Mouse (Mus musculus) granulocyte monocyte progenitor cell, adult 5-6 weeks (primary cell): ENCODE results near the gene Qpctl. TPM values are rescaled to one million over a fixed set of nuclear protein-coding genes. Genes with fewer than 3 reads are reported as not detected.
"Not testable (repeated sequence)": the region's sequence is repeated elsewhere in the genome, so short reads cannot be mapped to it uniquely, and the experiment has no call there.

Source experiments
- ATAC-seq: replicated peaks from 2 replicates; pipeline ENCODE4 v1.8.0; 2016; ENCODE audit warnings: mild to moderate bottlenecking, moderate TSS enrichment, inconsistent platforms; ENCODE audit not compliant: poor library complexity, severe bottlenecking
- total RNA-seq, 2 experiments: library from RNA; stranded (forward) in 1 of 2; stranded (reverse) in 1 of 2; fragments of 200-712, 200-1000 nt in 1 of 2; fragments of >200 nt in 1 of 2; fragmentation: Nextera tagmentation in 1 of 2; gene quantifications; 2 replicates each; pipeline ENCODE4 v1.2.3; 2014 to 2017

The Qpctl gene
- total RNA-seq, 2 experiments from 2014 or later: 4.2 to 5.0 TPM

DNA sequence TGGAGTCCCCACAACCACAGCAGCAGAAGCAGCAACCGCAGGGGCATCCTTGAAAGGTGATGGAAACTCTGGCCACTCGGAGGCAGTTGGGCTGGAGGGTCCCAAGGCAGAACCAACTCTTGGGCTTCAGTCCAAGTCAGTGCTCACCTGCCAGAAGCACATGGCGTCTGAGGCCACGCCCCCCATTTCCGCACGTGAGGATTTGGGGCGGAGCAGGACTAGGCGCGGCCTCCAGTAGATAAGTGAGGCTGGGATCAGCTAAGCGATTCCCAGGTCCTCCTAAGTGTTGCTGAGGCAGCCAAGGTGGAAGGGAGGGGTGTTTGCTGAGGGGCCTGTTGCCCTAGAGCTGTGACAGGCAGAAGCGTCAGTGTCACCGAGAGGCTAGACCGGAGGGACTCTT lies 15.9 kb upstream of the Qpctl start:
- ATAC-seq: peak; percentile 26

DNA sequence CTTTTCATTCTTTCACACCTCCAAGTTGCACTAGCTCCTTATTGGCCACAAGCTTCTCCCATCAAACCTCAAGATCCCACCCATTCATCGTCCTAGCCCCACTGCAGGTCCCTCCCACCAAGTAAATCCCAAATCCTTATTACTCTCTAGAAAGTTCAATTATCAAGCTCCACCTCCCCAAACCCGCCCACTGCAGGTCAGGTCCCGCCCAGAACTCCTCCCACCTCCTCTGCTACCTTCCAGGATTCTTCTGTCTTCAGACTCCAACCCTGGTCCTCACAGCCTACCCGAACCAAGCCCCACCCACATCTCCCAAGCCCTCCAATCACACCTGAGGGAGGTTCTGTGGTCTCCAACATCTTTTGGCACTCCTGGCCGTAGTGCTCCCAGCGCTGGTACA lies 15.1 kb upstream of the Qpctl start:
- peak; percentile 40 for ATAC-seq

DNA sequence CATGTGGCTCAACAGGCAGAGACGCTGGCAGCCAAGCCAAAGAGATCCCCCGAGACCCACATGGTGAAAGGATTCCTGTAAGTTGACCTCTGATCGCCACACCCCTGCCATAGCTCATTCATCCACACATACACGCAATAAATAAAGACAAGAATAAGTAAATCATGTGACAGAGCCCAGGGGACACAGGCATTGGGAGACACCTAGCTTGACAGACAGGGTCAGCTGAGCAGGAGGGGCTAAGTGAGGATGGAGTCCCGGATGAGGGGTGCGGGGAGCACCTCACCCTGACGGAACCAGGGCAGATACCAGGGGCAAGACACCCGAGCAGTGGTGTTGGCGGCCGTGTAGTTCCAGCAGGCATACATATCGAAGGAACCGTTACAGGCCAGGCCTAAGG lies 14.7 kb upstream of the Qpctl start:
- no peak for ATAC-seq

DNA sequence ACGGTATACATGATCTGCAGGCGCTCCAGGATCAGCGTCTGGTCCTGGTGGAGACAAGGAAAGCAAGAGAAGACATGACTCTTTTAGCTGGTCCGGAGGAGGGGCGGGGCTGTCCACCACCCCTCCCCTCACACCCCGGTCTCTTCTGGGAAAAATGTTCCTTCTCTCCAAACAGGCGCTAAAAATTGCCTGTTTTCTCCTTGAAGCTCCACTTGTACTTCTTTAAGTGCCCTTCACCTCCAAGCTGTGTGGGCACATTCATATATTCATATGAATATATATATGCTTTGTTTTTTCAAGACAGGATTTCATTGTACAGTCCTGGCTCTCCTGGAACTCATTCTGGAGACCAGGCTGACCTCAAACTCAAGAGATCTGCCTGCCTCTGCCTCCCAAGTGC lies 13.8 kb upstream of the Qpctl start:
- no peak for ATAC-seq

DNA sequence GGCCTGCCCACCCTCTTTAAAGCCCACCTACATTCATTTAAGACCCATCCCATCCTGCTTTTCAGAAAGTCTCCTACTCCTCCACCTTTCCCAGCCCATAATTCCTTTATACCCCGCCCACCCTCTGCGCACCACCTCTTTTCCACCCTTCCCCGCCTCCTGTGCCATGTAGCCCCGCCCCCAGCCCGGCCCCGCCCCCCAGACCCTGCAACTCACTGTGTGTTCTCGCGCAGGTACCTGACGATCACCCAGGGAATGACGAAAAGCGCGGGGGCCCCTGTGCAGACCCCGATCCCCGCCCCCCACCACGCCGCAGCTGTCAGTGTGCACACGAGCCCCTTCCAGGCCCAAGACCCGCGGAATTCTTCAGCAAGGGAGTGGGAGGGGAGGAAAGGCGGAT lies 11.0 kb upstream of the Qpctl start:
- ATAC-seq: peak; percentile 31

DNA sequence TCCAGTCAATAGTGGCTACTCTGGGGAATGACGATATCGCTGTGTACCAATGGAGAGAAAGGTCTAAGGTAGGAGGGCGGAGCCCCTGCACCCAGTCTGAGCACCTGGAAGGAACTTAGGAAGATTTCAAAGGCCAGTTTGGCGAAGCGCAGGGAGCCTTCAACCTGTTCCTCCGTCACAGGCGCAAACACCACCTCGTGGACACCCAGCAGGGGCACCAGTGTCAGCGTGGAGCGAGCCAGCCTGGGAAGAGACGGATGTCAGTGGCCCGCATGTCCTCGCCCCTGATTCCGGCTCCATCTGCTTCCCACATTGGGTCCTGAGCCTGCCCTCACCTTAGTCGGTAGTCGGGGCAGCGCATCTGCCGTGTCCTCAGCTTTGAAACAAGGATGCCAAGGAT lies 10.3 kb upstream of the Qpctl start:
- ATAC-seq: no peak

DNA sequence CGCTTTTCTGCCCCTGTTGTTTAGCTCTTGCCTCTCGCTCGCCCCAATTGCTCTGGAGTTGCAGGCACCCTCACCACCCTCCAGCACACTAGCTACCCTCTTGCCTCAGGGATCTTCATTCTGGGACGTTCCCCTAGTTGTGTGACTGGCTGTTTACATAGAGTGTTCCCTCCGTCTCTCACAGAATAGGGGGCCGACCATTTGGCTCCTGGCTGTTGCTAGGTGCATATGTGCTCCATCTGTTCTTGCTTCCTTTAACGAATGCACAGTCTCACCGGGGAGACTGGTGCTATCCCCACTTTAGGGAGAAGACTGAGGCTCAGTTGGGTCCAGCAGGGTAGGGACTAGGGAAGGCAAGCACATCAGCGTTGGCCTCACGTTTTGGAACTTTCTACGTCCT lies 9.5 kb upstream of the Qpctl start:
- no peak for ATAC-seq

DNA sequence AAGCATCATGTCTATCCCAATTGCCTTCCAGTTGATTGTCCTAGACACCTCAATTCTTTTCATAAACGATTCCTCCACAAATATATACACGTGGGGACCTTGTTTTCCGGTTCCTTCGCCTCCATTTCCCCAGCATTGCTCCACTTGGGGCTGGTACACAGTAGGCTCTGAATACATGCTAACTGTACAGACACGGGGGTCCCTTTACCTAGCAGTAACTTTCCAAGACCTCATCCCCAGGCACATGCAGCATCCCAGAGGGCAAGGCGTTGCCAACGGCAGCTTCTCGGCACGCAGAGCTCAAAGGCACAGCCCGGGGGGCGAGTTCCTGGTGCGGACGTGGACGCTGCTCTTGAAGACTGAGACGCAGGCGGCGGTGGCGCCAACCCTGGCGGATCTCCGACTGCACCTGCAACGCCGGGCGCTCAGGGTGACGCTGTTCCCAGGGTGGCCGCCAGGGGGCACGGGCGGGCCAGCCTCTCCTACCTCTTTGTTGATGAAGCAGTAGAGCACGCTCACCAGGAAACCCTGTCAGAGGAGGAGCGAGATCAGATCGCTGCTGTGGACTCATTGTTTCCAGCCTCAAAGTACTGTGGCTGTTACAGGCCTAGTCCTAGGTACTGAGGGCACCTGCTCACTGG lies 8.2 kb upstream of the Qpctl start:
- ATAC-seq: peak; percentile 94

DNA sequence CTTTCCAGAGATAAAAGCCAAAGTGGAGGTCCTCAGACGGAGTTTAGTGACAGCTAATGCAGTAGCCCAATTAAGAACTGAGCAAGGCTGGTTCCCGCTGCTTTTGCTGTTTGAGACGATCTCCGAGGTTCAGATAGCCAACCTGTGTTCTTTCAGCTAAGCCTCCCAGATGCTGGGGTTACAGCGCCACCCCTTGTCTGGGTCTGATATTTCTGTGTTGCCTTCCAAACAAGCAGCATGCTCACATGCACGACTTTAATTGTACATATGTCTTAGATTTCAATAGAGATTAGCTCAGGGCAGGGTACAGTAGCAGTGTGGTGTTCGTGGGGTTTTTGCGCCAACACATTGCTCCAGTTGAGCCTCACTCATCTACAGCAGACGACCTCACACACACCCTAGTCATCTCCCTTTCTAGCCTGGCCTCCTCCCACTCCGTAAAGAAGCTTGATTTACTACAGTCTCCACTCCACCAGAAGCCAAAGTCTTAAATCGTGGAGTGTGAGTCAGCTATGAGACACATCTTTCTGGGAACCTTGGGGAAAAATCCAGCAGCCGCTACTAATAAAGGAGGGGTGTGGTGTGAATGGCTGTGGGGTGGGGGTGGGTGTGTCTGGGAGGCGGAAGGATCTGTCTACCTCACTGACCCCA lies 6.9 kb upstream of the Qpctl start:
- ATAC-seq: no peak

DNA sequence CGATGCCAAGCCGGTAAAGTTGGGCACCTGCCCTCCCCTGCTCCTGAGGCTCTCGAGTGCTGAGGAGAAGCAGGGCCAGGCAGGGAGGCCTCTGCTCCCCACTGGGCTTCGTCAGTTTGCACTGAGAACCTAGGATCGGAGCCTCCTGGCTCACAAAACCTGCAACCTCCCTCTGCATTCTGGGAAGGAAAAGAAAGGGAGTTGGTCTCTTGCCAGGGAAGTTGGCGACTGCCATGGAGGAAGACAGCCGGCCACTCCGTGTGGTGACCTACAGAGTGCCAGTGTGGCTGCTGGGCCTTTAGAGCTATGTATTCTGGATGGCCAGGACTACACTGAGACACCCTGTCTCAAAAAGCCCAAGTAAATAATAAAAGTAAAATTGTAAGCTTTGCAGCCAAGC lies 5.7 kb upstream of the Qpctl start:
- ATAC-seq: no peak

DNA sequence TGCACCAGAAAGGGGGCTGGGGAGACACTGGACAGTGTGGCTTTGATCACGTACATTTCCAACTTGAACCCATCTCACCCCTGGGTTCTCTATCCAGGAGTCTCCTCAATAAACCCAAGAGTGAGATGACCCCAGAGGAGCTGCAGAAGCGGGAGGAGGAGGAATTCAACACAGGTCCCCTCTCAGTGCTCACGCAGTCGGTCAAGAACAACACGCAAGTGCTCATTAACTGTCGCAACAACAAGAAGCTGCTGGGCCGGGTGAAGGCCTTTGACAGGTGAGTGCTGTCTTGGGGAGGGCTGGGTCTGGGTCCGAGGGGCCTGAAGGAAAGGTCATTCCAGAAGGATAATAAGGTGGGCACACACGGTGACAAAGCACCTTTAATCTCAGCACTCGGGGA lies 2.0 kb upstream of the Qpctl start:
- ATAC-seq: not testable (repeated sequence)

DNA sequence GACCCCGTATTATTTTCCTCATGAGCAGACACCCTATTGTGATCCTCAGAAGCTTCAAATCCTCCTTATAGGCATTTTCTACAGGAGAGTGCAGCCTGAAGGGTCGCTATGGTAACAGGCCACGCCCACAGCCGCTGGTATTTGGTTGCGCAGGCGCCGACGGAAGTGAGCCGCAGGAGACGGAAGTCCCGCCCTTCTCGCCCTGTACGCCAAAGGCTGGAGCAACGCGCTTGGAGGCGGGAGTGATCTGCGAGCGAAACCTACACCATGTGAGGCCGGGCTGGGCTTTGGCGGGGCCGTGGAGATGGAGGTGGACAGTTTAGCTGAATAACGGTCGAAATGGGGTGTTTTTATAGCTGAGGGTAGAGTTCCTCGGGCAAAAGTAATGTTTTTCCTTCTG lies 535 bp upstream of the Qpctl start, which contains the start of gene Snrpd2:
Gene Snrpd2 (plus strand): TSS at position 97 of the 400 bp plus-strand sequence.
- peak; percentile 82 for ATAC-seq

DNA sequence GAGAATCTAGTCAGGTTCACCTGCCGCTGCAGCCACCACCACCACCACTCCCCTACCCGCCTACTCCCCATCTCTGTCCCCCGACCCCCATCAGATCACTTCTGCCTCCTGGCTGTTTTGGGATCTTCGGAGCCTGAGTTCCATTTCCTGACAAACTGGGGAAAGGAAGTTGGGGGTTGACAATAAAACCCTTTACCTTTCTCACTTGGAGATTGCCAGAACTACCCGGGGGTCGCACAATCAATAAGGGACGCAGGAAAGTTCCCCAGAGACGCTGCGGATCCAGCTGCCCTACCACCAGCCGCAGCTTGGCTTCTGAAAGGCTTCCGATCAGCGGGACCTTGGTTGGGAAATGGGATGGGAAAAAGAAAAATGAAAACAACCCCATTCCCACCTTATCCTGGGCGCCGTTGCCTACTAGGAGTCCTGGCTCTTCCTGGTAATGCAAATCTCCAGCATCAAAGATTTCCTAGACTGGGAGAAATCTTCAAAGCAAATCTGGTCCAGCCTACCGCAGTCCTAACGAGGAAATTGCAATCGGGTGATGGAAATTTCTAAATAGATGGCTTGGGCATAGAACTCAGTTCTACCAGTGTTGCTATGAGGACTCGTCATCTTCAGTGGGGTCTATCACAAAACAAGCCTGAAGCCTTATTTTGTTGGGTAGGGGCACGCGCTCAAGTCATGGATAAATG lies 764 bp downstream of the Qpctl start:
- ATAC-seq: no peak

DNA sequence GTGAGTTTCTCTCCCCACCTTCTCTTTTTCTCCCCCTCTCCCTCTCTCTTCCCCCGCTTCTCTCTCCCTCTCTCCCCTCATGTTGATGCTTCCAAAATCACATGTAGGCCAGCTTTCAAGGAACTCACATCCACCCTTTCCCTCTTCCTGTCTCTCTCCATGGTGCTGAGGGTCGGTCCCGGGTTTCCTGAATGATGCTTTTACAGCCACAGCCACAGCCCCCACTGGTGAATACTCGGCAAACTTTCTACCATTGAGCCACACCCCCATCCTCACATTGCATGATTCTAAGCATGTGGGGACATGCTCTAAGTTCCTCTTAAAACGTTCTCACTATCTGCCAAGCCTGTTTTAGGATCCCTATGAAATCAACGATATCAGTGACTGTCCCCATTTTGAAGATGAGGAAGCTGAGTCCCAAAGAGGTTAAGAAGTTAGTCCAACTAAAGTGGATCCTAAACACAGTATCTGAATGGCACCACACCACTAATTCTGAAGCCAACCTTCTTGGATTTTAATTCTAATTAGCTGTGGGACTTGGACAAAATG lies 1.5 kb downstream of the Qpctl start:
- no peak for ATAC-seq

DNA sequence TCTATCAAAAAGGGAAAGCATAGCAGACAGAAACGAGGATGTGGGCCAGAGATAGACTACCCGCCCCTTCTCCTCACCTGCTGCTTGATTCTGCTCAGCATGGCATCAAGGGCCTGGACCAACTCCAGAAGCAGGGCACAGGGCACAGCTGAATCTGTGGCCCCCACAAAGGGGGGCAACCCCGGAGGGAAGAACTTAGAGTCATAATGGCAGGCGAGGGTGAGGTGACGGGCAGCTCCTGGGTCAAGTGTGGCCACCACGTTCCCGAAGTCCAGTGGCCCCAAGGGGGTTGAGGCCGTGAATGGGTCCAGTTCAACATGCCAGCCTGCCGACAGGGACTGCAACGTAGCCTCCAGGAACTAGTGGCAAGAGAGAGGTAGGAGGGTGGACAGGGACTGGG lies 2.3 kb downstream of the Qpctl start:
- ATAC-seq: no peak

DNA sequence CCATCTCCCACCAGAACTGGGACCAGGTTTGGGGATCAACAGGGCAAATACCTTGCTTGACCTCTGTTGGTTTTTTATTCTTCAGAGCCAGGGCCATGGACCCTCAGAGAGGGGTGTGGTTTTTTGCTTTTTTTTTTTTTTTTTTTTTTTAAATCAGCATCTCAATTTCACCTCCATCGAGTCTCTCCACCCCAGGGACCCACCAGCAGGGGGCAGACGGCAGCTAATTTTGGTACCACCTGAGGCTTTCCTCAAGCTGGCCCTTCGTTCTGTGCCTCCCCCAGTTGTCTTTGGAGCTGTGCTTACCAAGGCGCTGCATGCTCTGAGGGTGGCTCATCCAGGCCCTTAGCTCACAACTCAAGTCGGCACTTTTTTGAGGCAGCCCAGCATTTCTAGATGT lies 11.7 kb downstream of the Qpctl start:
- ATAC-seq: peak; percentile 53

DNA sequence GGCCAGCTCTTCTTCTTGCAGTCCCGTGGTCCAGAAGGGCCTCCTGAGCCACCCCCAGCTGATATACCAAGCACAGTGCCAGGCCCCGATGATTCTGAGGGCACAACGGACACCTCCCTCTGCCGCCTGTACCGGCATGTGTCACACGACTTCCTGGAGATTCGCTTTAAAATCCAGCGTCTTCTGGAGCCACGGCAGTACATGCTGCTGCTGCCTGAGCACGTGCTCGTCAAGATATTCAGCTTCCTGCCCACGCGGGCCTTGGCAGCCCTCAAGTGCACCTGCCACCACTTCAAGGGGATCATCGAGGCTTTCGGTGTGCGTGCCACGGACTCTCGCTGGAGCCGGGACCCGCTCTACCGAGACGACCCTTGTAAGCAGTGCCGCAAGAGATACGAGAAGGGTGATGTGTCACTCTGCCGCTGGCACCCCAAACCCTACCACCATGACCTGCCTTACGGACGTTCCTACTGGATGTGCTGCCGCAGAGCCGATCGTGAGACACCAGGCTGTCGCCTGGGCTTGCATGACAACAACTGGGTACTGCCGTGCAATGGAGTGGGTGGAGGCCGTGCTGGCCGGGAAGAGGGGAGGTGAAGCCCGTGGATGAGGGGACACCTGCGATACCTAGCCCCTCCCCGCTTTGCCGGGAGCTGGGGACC lies 12.3 kb downstream of the Qpctl start:
- ATAC-seq: no peak

DNA sequence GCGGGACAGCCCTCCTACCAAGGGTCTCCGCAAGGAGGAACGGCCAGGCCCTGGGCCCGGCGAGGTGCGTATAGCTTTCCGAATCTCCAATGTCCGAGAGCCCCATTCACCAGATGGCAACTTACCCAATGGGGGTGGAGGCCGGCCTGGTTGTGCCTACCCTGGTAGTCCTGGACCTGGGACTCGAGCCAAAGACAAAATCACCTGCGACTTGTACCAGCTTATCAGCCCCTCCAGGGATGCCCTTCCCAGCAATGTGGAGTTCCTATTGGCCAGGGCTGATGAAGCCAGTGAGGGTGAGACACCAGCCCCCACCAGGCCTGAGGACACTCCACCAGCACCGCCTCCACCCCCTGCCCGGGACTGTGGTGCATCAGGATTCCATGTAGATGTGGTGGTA lies 12.9 kb downstream of the Qpctl start:
- no peak for ATAC-seq

DNA sequence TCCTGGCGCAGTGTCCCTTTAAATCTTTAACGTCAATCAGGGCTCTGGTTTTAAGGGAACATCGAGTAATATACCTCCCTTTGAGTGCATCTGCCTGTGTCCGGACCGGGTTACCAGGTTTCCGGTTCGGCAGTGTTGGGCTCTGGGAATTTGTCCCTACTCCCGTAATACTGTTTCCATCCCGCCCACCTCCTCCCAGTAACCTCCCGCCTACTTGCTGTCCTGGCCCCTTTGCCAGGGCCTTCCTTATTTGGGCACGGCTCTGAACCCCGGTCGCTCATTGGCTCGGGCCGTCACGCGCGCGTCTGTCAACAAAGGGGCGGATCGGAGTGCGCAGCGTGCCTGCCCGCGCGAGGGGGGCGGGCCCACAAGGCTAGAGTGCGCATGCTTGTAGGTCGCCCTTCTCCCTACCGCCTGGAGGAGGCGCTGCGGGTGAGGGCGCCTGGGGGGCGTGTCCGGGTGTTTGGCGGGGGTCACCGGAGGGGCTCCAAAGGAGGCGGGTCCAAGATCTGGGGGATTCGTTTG lies 17.7 kb downstream of the Qpctl start:
- peak; percentile 98 for ATAC-seq

DNA sequence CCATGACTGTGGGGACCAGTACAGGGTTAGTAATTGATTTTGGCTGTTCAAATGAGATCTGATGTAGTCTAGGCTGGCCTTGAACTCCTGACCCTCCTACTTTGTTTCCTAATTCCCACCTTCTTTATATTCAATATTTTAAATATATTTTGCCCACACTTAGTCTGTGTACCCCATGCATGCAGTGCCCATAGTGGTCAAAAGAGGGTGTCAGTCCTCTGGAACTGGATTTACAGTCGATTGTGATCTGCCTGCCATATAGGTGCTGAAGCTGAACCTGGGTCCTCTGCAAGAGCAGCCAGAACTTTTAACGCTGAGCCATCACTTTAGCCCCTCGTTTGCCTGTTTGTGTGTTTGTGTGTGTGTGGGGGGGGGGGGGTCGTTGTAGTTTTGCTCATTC lies 18.4 kb downstream of the Qpctl start:
- peak; percentile 15; the same call in 1 of the 2 replicates for ATAC-seq

DNA sequence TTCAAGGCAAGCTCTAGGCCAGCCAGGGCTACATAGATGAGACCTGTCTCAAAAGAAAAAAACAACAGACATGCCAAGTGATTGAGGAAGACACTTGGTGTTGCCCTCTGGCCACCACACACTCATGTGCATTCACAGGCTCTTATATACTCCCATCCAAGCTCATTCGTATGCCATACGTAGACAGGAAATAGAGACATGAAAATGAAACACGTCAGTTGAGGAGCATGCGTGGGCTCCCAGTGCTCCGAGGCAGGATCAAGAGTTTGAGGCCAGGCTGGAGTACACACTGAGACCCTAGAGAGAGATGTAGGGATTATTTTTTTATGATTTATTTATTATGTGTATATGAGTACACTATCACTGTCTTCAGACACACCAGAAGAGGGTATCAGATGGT lies 19.7 kb downstream of the Qpctl start:
- no peak for ATAC-seq
